Mouse (Mus musculus) heart, postnatal 4 days (tissue): ENCODE measurements around the gene Filip1l. TPM values are rescaled to one million over a fixed set of nuclear protein-coding genes. Genes with fewer than 3 reads are reported as not detected.

Source experiments
- DNase-seq: peaks from one replicate; pipeline ENCODE4 v3.0.0; 2021
- total RNA-seq, 2 experiments: library from RNA; stranded (reverse); gene quantifications; 2 replicates each; pipeline ENCODE4 v1.2.3; 2021

Gene Filip1l
- total RNA-seq, 2 experiments from 2014 or later: 61.2 to 63.6 TPM

GRCm38 (mm10) chr16:57437523-57438287 lies 84.8 kb downstream of the Filip1l start:
- no peak for DNase-seq

GRCm38 (mm10) chr16:57438288-57438685 lies 85.4 kb downstream of the Filip1l start:
- peak; percentile 12 for DNase-seq

- DNase-seq: no peak
Measured at GRCm38 (mm10) chr16:57439206-57439605, 86.3 kb downstream of the Filip1l start.

- no peak for DNase-seq
Measured at GRCm38 (mm10) chr16:57440706-57441437, 88.0 kb downstream of the Filip1l start.

- no peak for DNase-seq
Measured at GRCm38 (mm10) chr16:57445096-57446094, 92.5 kb downstream of the Filip1l start.

GRCm38 (mm10) chr16:57453009-57453408 lies 100.1 kb downstream of the Filip1l start:
- no peak for DNase-seq

- DNase-seq: no peak
Measured at GRCm38 (mm10) chr16:57454106-57454763, 101.3 kb downstream of the Filip1l start.

- no peak for DNase-seq
Measured at GRCm38 (mm10) chr16:57455573-57455972, 102.7 kb downstream of the Filip1l start.

- DNase-seq: no peak
Measured at GRCm38 (mm10) chr16:57456003-57456402, 103.1 kb downstream of the Filip1l start.

GRCm38 (mm10) chr16:57465386-57465913 lies 112.6 kb downstream of the Filip1l start:
- no peak for DNase-seq

- DNase-seq: no peak
Measured at GRCm38 (mm10) chr16:57469301-57469700, 116.4 kb downstream of the Filip1l start.

- no peak for DNase-seq
Measured at GRCm38 (mm10) chr16:57469869-57470268, 117.0 kb downstream of the Filip1l start.

- no peak for DNase-seq
Measured at GRCm38 (mm10) chr16:57470286-57470830, 117.5 kb downstream of the Filip1l start.

GRCm38 (mm10) chr16:57471071-57471470 lies 118.2 kb downstream of the Filip1l start:
- no peak for DNase-seq

- no peak for DNase-seq
Measured at GRCm38 (mm10) chr16:57473415-57474085, 120.7 kb downstream of the Filip1l start.

- DNase-seq: no peak
Measured at GRCm38 (mm10) chr16:57478451-57478850, 125.6 kb downstream of the Filip1l start.

- no peak for DNase-seq
Measured at GRCm38 (mm10) chr16:57479776-57480175, 126.9 kb downstream of the Filip1l start.

GRCm38 (mm10) chr16:57482264-57482663 lies 129.4 kb downstream of the Filip1l start:
- no peak for DNase-seq

- DNase-seq: no peak
Measured at GRCm38 (mm10) chr16:57482911-57483310, 130.0 kb downstream of the Filip1l start.

- no peak for DNase-seq
Measured at GRCm38 (mm10) chr16:57483503-57483902, 130.6 kb downstream of the Filip1l start.
